Mouse (Mus musculus) stomach, postnatal 0 days (tissue): Measurements from ENCODE around the gene Dync1li1. TPM values are rescaled to one million over a fixed set of nuclear protein-coding genes. Genes with fewer than 3 reads are reported as not detected.

ENCODE experiments used
- ATAC-seq: fragments of 200-750 bp; cut with Nextera tagmentation; 2 replicates; pipeline ENCODE4 v1.8.0; 2017; ENCODE audit not compliant: low FRiP score, low TSS enrichment
- DNase-seq: peaks from one replicate; pipeline ENCODE4 v3.0.0-alpha.2; 2016; ENCODE audit warnings: low spot score
- H3K27ac ChIP-seq: fragments of 300-500 bp; sonication (generic); replicated peaks from 2 replicates; pipeline ENCODE4 v1.5.1; 2014; ENCODE audit warnings: mild to moderate bottlenecking, control low read depth
- H3K27me3 ChIP-seq: fragments of 300-500 bp; sonication (generic); 2 replicates; pipeline ENCODE4 v1.6.1; 2014; ENCODE audit warnings: low read length; ENCODE audit not compliant: control insufficient read depth, insufficient read depth
- H3K36me3 ChIP-seq: fragments of 300-500 bp; sonication (generic); 2 replicates; pipeline ENCODE4 v1.6.1; 2014; ENCODE audit warnings: low read length, mixed read lengths; ENCODE audit not compliant: control insufficient read depth, insufficient read depth
- H3K4me1 ChIP-seq: fragments of 300-500 bp; sonication (generic); replicated peaks from 2 replicates; pipeline ENCODE4 v1.6.1; 2014; ENCODE audit warnings: antibody characterized with exemption; ENCODE audit not compliant: control insufficient read depth, insufficient read depth
- H3K4me2 ChIP-seq: fragments of 300-500 bp; sonication (generic); replicated peaks from 2 replicates; pipeline ENCODE4 v1.6.1; 2014; ENCODE audit warnings: low read depth, mild to moderate bottlenecking, control low read depth, moderate library complexity
- H3K4me3 ChIP-seq: fragments of 300-500 bp; sonication (generic); 2 replicates; pipeline ENCODE4 v1.5.1; 2014; ENCODE audit warnings: low read depth, low read length, control low read depth
- H3K9ac ChIP-seq: fragments of 300-500 bp; sonication (generic); 2 replicates; pipeline ENCODE4 v1.6.1; 2014; ENCODE audit warnings: mild to moderate bottlenecking, low read length, control low read depth, mixed read lengths
- H3K9me3 ChIP-seq: fragments of 300-500 bp; sonication (generic); 2 replicates; pipeline ENCODE4 v1.6.1; 2016; ENCODE audit warnings: low read length; ENCODE audit not compliant: control insufficient read depth
- CTCF ChIP-seq: IDR thresholded peaks from 2 replicates; pipeline ENCODE4 v1.5.1; 2016; ENCODE audit warnings: antibody characterized with exemption, low read depth, mild to moderate bottlenecking, moderate library complexity
- EP300 ChIP-seq: optimal IDR thresholded peaks from 2 replicates; pipeline ENCODE3; 2016; ENCODE audit warnings: antibody characterized with exemption
- WGBS: fragments of 180-500 bp; shearing (Covaris S2); extraction: QIAGEN DNeasy Blood & Tissue Kit; methylation state at CpG from one replicate; pipeline ENCODE4 v1.1.7; 2014; 5-methylcytosine and 5-hydroxymethylcytosine counted together
- polyA plus RNA-seq: library from polyadenylated mRNA; unstranded; fragments of >200 nt; fragmentation: Nextera tagmentation; extraction: Ambion mirVana; gene quantifications from 2 replicates; pipeline ENCODE4 v1.2.1, GENCODE M21; 2015

Dync1li1 gene
- 35.7 TPM in 2 replicates for polyA plus RNA-seq

DNA sequence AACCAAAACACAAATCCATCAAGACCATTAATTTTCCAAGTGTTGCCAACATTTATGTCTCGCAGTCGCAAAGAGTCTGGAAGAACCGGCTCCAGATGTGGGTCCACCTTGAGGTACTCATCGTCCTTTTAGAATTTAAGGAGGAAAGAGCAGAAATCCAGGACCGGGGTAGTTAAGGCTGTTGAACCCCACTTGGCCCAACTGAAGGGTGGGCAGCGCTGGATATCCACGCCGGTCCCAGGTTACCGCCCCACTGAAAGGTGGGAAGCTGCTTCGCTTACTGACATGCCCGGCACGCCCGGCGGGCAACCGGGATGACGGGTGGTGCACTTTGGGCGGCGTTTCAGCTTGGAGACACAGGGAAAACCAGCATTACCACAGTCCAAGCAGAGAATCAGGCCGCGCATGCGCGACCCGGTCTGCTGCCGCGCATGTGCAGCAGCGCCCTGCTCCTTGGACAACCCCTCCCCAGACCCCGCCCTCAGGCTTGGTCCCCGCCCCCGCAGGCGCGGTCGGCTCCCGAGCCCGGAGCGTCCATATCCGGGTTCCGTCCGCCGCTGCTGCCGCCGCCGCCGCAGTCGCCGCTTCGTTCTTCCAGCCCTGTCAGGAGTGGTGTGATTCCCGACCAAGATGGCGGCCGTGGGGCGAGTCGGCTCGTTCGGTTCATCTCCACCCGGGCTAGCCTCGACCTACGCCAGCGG is at the start of gene Dync1li1:
Gene Dync1li1 (plus strand): TSS at position 539 of the 701 bp plus-strand sequence.
- ATAC-seq = peak; percentile 97

DNA sequence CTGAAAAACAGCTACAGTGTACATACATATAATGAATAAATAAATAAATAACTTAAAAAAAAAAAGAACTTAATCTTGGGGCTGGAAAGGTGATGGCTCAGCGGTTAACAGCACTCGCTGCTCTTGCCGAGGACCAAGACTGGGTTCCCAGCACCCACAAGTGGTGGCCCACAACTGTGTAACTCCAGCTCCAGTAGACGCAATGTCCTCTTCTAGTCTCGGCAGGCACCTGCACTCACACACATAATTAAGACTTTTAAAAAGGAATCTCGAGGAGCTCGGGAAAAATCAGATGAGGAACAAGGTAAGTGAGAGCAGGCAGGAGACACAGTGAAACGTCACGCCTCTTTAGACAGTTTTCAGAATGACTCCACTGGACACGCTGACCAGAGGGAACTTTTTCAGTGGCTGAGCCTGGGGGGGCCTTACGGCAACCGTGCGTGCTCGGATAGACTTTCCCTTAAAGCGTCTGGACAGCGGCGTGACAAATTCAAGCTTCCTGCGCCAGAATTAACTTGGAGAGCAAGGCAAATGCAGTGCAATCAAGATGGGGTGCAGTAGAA is 49.3 kb upstream of the Dync1li1 start:
- peak overlapping the region; percentile 71 for H3K4me2 ChIP-seq
- no peaks in the 10 kb centered on the region for H3K36me3 ChIP-seq
- H3K9me3 ChIP-seq = no peaks in the 10 kb centered on the region
- TF ChIP-seq EP300 (no peak), CTCF (no peak)
- H3K27me3 ChIP-seq = 0 out of 2 replicates have a peak, but pooled peaks cover 2% of the 10 kb centered on the region
- H3K4me1 ChIP-seq = no peaks in the 10 kb centered on the region
- peak overlapping the region; percentile 84 for H3K4me3 ChIP-seq
- H3K9ac ChIP-seq = peak overlapping the region; percentile 80
- WGBS = 10% methylated on average over 18 of the region's 18 CpGs
- ATAC-seq = peak; percentile 5; the same call in 1 of the 2 replicates
- H3K27ac ChIP-seq = peak overlapping the region; percentile 93
- DNase-seq = no peak

More for the DNA sequence above, at the start of gene Dync1li1:
- Histone ChIP-seq H3K27me3 (no peaks in the 10 kb centered on the region), H3K4me3 (peak within 1 kb of the TSS; percentile 90), H3K9ac (peak within 1 kb of the TSS; percentile 87), H3K36me3 (0 out of 2 replicates have a peak, but pooled peaks cover 3% of the 10 kb centered on the region), H3K27ac (peak within 1 kb of the TSS; percentile 96), H3K9me3 (no peaks in the 10 kb centered on the region), H3K4me2 (peak within 1 kb of the TSS; percentile 75), H3K4me1 (no peaks in the 10 kb centered on the region; the same call in 1 of the 2 replicates)
- WGBS = under 1% methylated on average over 47 of the region's 57 CpGs
- TF ChIP-seq EP300 = peak; percentile 76
- TF ChIP-seq CTCF = no peak
- DNase-seq = peak; percentile 99

DNA sequence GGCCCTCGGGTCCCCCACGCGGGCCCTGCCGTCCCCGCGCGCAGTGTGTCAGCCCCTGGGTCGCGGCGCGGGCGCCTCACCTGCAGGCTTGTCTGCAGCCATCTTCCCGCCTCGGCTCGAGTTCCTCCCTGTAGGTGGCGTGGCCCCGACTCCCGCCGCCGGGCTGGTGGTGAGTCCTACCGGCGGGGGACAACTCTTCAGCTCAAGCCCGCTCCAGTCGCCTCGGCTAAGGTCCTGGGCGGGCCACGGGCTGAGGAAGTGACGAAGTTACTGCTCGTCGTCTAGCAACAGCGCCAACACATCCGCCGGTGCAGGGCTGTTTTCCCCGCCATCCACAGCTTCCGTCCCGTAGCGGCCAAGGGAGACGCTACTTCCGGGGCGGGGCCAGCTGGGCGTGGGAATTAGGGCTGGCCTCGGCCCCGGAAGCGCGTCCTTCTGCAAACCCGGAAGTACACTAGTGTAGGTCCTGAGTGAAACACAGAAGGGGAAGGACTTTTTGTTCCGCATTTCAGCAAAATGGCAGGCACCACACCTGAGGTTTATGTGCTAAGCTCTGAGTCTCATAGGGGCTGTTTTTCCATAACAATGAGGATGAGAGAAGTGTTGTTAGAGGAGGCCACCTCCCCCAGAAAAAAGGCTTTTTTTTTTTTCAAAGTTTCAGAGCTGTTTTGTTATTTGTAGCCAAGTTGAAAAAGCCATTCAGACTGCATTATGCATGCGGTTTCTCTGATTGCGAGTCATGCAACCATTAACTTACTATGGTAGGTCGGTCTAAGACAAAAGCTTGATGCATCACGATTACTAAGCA is 48.5 kb upstream of the Dync1li1 start, which contains the start of gene Cnot10:
Gene Cnot10 (minus strand): TSS at position 346 of the 808 bp plus-strand sequence.
- TF ChIP-seq EP300 = no peak
- TF ChIP-seq CTCF = peak; percentile 70
- Histone ChIP-seq H3K4me3 (peak within 1 kb of the TSS; percentile 84), H3K9ac (peak within 1 kb of the TSS; percentile 80), H3K27ac (peak within 1 kb of the TSS; percentile 93), H3K9me3 (no peaks in the 10 kb centered on the region), H3K4me2 (peak within 1 kb of the TSS; percentile 71), H3K4me1 (no peaks in the 10 kb centered on the region), H3K36me3 (no peaks in the 10 kb centered on the region), H3K27me3 (0 out of 2 replicates have a peak, but pooled peaks cover 2% of the 10 kb centered on the region)
- ATAC-seq = peak; percentile 100
- 3% methylated on average over 49 of the region's 51 CpGs for WGBS
- peak; percentile 99 for DNase-seq

DNA sequence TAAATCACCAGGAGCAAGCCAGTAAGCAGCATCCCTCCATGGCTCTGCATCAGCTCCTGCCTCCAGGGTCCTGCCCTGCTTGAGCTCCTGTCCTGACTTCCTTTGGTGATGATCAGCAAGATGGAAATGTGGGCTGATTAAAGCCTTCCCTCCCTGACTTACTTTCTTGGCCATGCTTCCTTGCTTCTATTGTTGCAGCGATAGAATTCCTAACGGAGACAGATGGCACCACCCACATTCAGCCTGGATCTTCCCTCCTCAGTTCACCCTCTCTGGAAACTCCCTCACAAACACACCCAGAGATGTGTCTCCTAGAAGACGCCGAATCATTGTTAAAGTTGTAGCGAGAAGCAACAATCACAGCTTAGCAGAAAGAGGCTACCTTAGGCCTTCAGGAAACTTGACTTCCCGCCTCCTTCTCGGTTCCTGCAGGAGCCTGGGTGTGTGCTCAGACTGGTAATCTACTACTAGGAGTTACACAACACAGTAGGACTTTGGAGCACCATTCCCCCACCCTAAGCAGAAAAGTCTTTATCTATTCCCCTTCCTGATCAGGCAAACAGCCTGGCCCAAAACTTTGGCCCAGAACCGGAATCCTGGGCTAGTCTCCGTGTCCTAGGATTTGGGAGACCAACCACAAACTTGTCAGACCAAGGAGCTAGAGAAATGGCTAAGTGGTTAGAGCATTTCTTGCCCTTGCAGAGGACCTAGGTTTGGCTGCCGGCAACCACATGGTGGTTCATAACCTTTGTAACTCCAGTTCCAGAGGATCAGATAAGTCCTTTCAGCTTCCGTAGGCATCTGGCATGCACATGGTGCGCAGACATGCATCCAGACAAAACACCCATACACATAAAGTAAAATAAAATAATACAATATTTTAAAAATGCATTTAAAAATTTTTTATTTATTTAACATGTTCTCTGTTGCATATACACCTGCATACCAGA is 41.8 kb upstream of the Dync1li1 start:
- Histone ChIP-seq H3K27me3 (0 out of 2 replicates have a peak, but pooled peaks cover 2% of the 10 kb centered on the region), H3K9ac (no peak overlapping the region), H3K4me1 (no peaks in the 10 kb centered on the region), H3K4me2 (no peak overlapping the region), H3K9me3 (no peaks in the 10 kb centered on the region), H3K4me3 (no peak overlapping the region), H3K27ac (no peak overlapping the region), H3K36me3 (no peaks in the 10 kb centered on the region)
- peak; percentile 63; the same call in 1 of the 2 replicates for ATAC-seq
- TF ChIP-seq EP300 = no peak
- peak; percentile 32; the same call in 1 of the 2 replicates for TF ChIP-seq CTCF
- WGBS = 82% methylated on average over 12 of the region's 12 CpGs
- no peak for DNase-seq
